Mouse (Mus musculus) ovary, postnatal 36 days (tissue): Measurements from ENCODE around the gene Srpk1.
A peak's percentile ranks its signal among the peaks of the same experiment; 100 is the strongest.
"Not testable (repeated sequence)": the region's sequence is repeated elsewhere in the genome, so short reads cannot be mapped to it uniquely, and the experiment has no call there.

Experiments used
- DNase-seq: peaks from one replicate; pipeline ENCODE4 v3.0.0; 2022; ENCODE audit warnings: low spot score, mixed read lengths

Srpk1 gene

DNA sequence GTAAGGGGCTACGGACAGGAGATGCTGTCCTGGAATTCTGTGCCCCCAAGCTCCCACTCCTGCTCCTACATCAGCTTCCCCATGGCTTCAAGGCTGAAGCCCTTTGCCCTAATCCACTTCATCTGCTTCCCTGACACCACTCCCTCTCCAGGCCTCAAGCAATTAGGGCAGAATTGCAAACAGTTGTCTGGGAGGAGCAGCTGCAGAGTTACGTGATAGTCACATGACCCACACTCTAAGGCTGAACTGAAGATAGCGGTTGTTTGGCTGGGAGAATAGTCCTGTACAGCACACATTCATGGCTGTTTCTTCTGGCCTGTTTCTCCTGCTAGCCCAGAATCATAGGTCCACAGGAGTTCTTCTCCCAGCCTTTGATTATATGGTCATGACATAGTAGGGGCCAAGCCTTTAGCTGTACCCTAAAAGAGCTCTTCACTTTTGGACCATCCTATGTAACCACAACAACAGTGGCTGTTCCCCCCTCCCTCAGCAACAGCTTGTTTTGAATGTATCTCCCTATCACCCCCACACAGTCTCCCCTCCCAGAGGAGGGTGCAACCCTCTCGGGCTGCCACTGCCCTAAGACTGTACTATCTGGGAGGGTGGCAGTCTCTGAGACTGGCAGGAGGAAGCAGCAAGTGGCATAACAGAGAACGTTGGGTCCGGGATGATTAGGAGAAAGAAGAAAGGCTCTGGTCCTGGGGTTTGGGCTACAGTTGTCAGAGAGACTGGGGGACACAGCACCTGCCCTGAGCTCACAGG is 65.7 kb downstream of the Srpk1 start:
- DNase-seq, result no peak

DNA sequence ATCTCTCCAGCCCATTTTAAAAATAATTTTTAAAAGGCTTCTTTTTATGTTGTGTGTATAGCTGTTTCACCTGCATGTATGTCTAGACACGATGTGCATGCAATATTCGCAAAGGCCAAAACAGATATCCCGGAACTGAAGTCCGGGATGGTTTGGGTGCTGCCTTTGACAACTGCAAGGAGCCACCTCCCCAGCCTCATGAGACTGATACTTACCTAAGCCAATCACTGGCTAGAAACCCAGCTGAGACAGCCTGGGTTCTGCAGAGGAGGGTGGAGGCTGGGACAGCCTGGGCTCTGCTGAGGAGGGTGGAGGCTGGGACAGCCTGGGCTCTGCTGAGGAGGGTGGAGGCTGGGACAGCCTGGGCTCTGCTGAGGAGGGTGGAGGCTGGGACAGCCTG is 68.5 kb downstream of the Srpk1 start:
- not testable (repeated sequence) for DNase-seq

DNA sequence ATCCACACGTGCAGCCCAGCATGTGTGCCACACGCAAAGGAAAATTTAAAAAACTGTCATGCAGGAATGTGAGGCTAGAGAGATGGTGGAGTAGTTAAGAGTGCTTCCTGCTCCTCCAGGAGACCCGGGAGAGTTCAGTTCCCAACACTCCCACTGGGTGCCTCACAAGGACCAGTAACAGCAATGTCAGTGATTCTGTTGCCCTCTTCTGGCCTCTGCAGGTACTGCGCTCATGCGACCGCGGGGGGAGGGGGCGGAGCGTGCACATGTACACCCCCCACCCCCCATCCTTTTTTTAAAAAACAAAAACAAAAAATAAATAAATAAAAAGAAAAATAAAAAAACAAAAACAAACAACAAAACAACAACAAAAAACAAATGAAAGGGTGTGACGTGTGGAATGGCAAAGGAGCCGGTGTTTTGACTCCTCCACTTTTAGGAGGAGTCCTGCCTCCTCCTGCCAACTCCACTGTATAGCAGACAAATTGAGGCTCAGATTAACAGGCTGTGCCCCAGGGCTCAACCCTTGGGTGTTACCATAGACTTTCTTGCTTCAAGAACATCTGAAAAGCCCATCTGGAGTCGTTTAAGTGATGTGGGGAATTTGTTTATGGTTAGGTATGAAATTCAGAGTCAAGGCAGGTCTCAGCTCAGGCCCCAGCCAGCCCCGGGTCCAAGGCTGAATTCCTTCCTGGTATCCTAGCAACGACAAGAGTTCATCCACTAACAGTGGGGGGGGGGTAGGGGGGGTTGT is 69.3 kb downstream of the Srpk1 start:
- peak; percentile 71 for DNase-seq

DNA sequence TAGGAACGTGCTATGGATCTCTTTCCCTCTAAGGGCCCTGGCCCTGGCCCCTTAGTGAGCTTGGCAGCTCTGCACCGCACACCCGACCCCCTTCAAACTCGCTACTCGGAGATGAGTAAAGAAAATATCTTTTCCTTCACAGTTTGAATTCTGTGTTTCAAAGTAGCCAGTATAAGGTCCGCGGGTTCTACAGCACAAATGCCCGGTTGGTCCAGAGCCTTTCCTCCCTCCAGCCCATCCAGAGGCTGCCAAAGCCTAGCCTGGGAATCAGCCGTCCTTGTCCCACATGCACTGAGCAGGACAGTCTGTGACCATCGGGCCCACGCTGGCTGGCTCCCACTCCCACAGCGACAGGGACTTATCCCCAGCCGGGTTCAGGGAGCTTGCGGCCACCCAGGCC is 73.4 kb downstream of the Srpk1 start, which contains the start of gene Clpsl2:
Gene Clpsl2 (plus strand): TSS at position 301 of the 400 bp plus-strand sequence.
- DNase-seq, result no peak

DNA sequence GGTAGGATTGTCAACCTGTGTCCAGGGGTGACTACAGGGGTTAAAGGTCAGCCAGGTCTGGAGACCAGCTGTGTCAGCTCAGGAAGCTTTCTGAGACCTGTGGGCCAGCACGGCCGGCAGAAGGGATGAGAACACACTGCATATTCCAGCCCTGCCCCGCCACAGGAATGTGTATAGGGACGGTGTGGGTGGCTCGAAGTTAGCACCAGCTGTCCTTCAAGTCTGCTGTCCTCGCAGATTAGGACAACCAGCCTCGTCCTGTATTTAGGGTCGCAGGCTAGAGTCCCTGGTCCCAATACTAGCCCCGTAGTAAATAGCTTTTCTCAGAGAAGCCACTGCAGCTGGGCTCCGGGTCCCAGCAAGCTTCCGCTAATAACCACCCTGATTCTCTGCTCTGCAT is 74.0 kb downstream of the Srpk1 start:
- DNase-seq, result no peak

DNA sequence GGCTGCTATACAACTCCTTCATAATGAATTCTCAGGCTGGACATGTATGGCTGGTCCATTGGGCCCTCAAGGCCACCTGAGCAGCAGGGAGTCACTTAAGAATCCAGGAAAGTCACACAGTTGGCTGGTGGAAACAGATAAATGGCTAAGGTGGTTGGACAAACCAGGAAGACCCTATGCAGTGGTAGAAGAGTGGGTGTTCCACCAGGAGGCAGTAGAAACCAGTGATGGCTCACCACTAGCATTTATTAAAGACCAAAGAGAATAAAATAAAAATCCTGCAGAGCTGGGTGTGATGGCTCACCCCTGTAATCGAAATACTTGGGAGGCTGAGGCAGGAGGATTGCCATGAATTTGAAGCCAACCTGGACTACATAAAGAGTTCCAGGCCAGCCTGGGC is 75.6 kb downstream of the Srpk1 start:
- no peak for DNase-seq

DNA sequence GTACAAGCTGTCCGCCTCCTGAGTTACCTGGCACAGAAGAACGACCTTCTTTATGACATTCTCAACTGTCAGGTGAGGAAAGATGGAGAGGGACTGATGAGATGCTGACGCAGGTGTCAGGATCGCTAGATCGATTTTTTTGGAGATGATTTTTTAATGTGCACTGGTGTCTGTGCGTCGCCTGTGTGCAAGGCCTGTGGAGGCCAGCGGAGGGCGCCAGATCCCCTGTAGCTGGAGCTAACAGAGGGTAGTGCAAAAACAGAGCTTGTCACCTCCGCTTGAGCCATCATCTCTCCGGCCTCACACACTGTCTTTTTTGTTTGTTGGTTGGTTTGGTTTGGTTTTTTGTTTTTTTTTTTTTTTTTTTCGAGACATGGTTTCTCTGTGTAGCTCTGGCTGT is 84.6 kb downstream of the Srpk1 start:
- DNase-seq, result no peak
